Comparison of ENCODE assay signal across 8 mouse cellular contexts in genomic region chr9:50738914-50739870, GRCm38 (mm10). TPM values are rescaled to one million over a fixed set of nuclear protein-coding genes. Genes with fewer than 3 reads are reported as not detected.
DNase-seq lines count a peak whose midpoint lies in the region; ATAC-seq and TF ChIP-seq lines count a peak whose summit lies in the region.

Gene Dixdc1, minus strand, starts transcription at chr9:50739517.

- no peaks in the 10 kb centered on the region for H3K36me3 ChIP-seq in CH12.LX (replicated peaks in 1 of 2; ENCODE audit: control insufficient read depth in 1 of 2, insufficient read depth in 1 of 2, low read length in 1 of 2)
- H3K36me3 ChIP-seq in forebrain, embryonic 12.5 days (replicated peaks), result no peaks in the 10 kb centered on the region
- no peaks in the 10 kb centered on the region for H3K36me3 ChIP-seq in heart, postnatal 0 days (replicated peaks; ENCODE audit: control insufficient read depth, insufficient read depth, low read length)
- H3K36me3 ChIP-seq in liver, embryonic 15.5 days (replicated peaks), result no peaks in the 10 kb centered on the region
- H3K36me3 ChIP-seq in neural tube, embryonic 13.5 days, result no peaks in the 10 kb centered on the region

- H3K27me3 ChIP-seq in CH12.LX (replicated peaks), result peaks cover 2% of the 10 kb centered on the region
- no peaks in the 10 kb centered on the region for H3K27me3 ChIP-seq in forebrain, embryonic 12.5 days
- no peaks in the 10 kb centered on the region for H3K27me3 ChIP-seq in heart, postnatal 0 days (ENCODE audit: control insufficient read depth, insufficient read depth, low read length)
- H3K27me3 ChIP-seq in liver, embryonic 15.5 days, result peaks cover 6% of the 10 kb centered on the region; the same call in 1 of the 2 replicates
- no peaks in the 10 kb centered on the region for H3K27me3 ChIP-seq in neural tube, embryonic 13.5 days

- no peak for TF ChIP-seq CTCF in CH12.LX (conservative IDR thresholded peaks at IDR 0.05 in 1 of 2, IDR thresholded peaks at IDR 0.05 in 1 of 2; ENCODE audit: low read depth in 2 of 2, low read length in 2 of 2)
- TF ChIP-seq CTCF in heart, postnatal 0 days (IDR thresholded peaks at IDR 0.05; ENCODE audit: low read depth), result no peak

- TF ChIP-seq POLR2A in CH12.LX (IDR thresholded peaks at IDR 0.05; ENCODE audit: low read depth, low read length), result no peak

- H3K79me2 ChIP-seq in CH12.LX (replicated peaks; ENCODE audit: control insufficient read depth, extremely low read depth, insufficient read depth, poor library complexity, severe bottlenecking), result no peaks in the 10 kb centered on the region

- TF ChIP-seq RAD21 in CH12.LX (IDR thresholded peaks at IDR 0.05; ENCODE audit: low read depth, low read length), result no peak

- peaks cover 3 to 10% of the 10 kb centered on the region in 2 experiments; a peak in 3 of 4 replicates for H3K4me1 ChIP-seq in CH12.LX (ENCODE audit: control insufficient read depth in 1 of 2, insufficient read depth in 2 of 2)
- H3K4me1 ChIP-seq in forebrain, embryonic 12.5 days, result peaks cover 14% of the 10 kb centered on the region
- H3K4me1 ChIP-seq in heart, postnatal 0 days (ENCODE audit: control insufficient read depth, insufficient read depth), result peaks cover 5% of the 10 kb centered on the region; the same call in 1 of the 2 replicates
- peaks cover 13% of the 10 kb centered on the region for H3K4me1 ChIP-seq in liver, embryonic 15.5 days (replicated peaks)
- H3K4me1 ChIP-seq in neural tube, embryonic 13.5 days (replicated peaks), result peaks cover 12% of the 10 kb centered on the region; the same call in 1 of the 2 replicates

- in situ Hi-C loops in CH12.LX (cut with MboI; ENCODE audit: low pct_ligation_motif_present, low pct_unique_long_range_greater_than_20kb, low sequenced_read_pairs), result no loop called here

- H3K27ac ChIP-seq in CH12.LX (ENCODE audit: insufficient read depth, low read depth), result no peak within 1 kb of the TSS
- H3K27ac ChIP-seq in forebrain, embryonic 12.5 days, result no peak within 1 kb of the TSS
- H3K27ac ChIP-seq in heart, postnatal 0 days (ENCODE audit: low read depth), result peak within 1 kb of the TSS; percentile 49
- no peak within 1 kb of the TSS for H3K27ac ChIP-seq in liver, embryonic 15.5 days (replicated peaks)
- H3K27ac ChIP-seq in neural tube, embryonic 13.5 days (replicated peaks), result no peak within 1 kb of the TSS

- ATAC-seq in forebrain, embryonic 12.5 days (ENCODE audit: low FRiP score), result peak; percentile 96
- peak; percentile 98 for ATAC-seq in heart, postnatal 0 days (ENCODE audit: insufficient read depth, low read depth)
- ATAC-seq in liver, embryonic 15.5 days (ENCODE audit: insufficient read depth), result peak; percentile 98
- peak; percentile 98 for ATAC-seq in neural tube, embryonic 13.5 days (ENCODE audit: low read depth)

- dilution Hi-C loops in CH12.LX (cut with MboI; ENCODE audit: extremely low pct_ligation_motif_present, extremely low pct_unique_long_range_greater_than_20kb, low sequenced_read_pairs), result no loop called here

- no peaks in the 10 kb centered on the region for H3K9me3 ChIP-seq in CH12.LX (replicated peaks; ENCODE audit: low read length)
- no peaks in the 10 kb centered on the region for H3K9me3 ChIP-seq in forebrain, embryonic 12.5 days
- H3K9me3 ChIP-seq in heart, postnatal 0 days (replicated peaks; ENCODE audit: control insufficient read depth, low read length), result no peaks in the 10 kb centered on the region
- H3K9me3 ChIP-seq in liver, embryonic 15.5 days (replicated peaks), result no peaks in the 10 kb centered on the region
- no peaks in the 10 kb centered on the region for H3K9me3 ChIP-seq in neural tube, embryonic 13.5 days

- DNase-seq in CH12.LX (ENCODE audit: extremely low read depth), result peak; percentile 89
- DNase-seq in c-Kit-positive CD71-positive TER-119-positive erythroid progenitor cells, embryonic 14.5 days (ENCODE audit: low spot score), result peak; percentile 80
- DNase-seq in heart, postnatal 0 days (ENCODE audit: low spot score), result peak; percentile 95
- peak; percentile 96 to 97 for DNase-seq in kidney, postnatal 4 days
- peak; percentile 87 for DNase-seq in telencephalon, adult 2 months (ENCODE audit: low read depth, low spot score)

- no peak for TF ChIP-seq EP300 in CH12.LX (IDR thresholded peaks at IDR 0.05; ENCODE audit: low read length)
- no peak; the same call in 1 of the 2 replicates for TF ChIP-seq EP300 in heart, postnatal 0 days (IDR thresholded peaks at IDR 0.05; ENCODE audit: low read depth)

- H3K4me2 ChIP-seq in CH12.LX (ENCODE audit: insufficient read depth, low read depth, poor library complexity, severe bottlenecking), result peak within 1 kb of the TSS; percentile 86
- H3K4me2 ChIP-seq in forebrain, embryonic 12.5 days, result peak within 1 kb of the TSS; percentile 59
- H3K4me2 ChIP-seq in heart, postnatal 0 days (ENCODE audit: low read depth, low read length), result peak within 1 kb of the TSS; percentile 57
- peak within 1 kb of the TSS; percentile 72 for H3K4me2 ChIP-seq in liver, embryonic 15.5 days
- peak within 1 kb of the TSS; percentile 64 for H3K4me2 ChIP-seq in neural tube, embryonic 13.5 days

- H3K4me3 ChIP-seq in CH12.LX (replicated peaks in 1 of 3; ENCODE audit: low read depth in 2 of 3, low read length in 2 of 3, poor library complexity in 1 of 3), result peak within 1 kb of the TSS in 2 of 3 experiments; percentile 17 to 43
- peak within 1 kb of the TSS; percentile 34 for H3K4me3 ChIP-seq in forebrain, embryonic 12.5 days (replicated peaks)
- peak within 1 kb of the TSS; percentile 38 for H3K4me3 ChIP-seq in heart, postnatal 0 days (ENCODE audit: low read depth, low read length)
- peak within 1 kb of the TSS; percentile 36 for H3K4me3 ChIP-seq in liver, embryonic 15.5 days (replicated peaks)
- peak within 1 kb of the TSS; percentile 37 for H3K4me3 ChIP-seq in neural tube, embryonic 13.5 days

- no peak within 1 kb of the TSS for H3K9ac ChIP-seq in CH12.LX (ENCODE audit: insufficient read depth, low read depth)
- H3K9ac ChIP-seq in forebrain, embryonic 12.5 days, result no peak within 1 kb of the TSS
- no peak within 1 kb of the TSS for H3K9ac ChIP-seq in heart, postnatal 0 days (replicated peaks; ENCODE audit: low read depth, low read length)
- no peak within 1 kb of the TSS for H3K9ac ChIP-seq in liver, embryonic 15.5 days
- H3K9ac ChIP-seq in neural tube, embryonic 13.5 days, result no peak within 1 kb of the TSS

- 14% methylated on average over 36 of the region's 36 CpGs for WGBS in forebrain, embryonic 12.5 days
- 11% methylated on average over 36 of the region's 36 CpGs for WGBS in heart, postnatal 0 days
- WGBS in liver, embryonic 15.5 days (ENCODE audit: insufficient replicate concordance), result 10% methylated on average over 36 of the region's 36 CpGs
- 14% methylated on average over 36 of the region's 36 CpGs for WGBS in neural tube, embryonic 13.5 days

TF ChIP-seq in CH12.LX, 34 proteins besides CTCF, POLR2A, EP300 and RAD21:
- TF ChIP-seq CHD1 (IDR thresholded peaks at IDR 0.05; ENCODE audit: low read depth, low read length) (no peak), SMC3 (IDR thresholded peaks at IDR 0.05; ENCODE audit: low read depth, low read length) (no peak), MEF2A (IDR thresholded peaks at IDR 0.05; ENCODE audit: borderline replicate concordance, low read depth, low read length) (no peak), BHLHE40 (IDR thresholded peaks at IDR 0.05; ENCODE audit: low read depth, low read length) (no peak), KAT2A (IDR thresholded peaks at IDR 0.05; ENCODE audit: insufficient replicate concordance, low read length) (no peak), MXI1 (IDR thresholded peaks at IDR 0.05; ENCODE audit: low read depth, low read length) (peak; percentile 87), USF2 (conservative IDR thresholded peaks at IDR 0.05; ENCODE audit: low read depth, low read length) (no peak), ELF1 (IDR thresholded peaks at IDR 0.05; ENCODE audit: low read depth, low read length) (peak; percentile 12; the same call in 1 of the 2 replicates), UBTF (IDR thresholded peaks at IDR 0.05; ENCODE audit: low read depth, low read length) (no peak), HCFC1 (IDR thresholded peaks at IDR 0.05; ENCODE audit: low read depth, low read length) (no peak), SIN3A (IDR thresholded peaks at IDR 0.05; ENCODE audit: low read length) (peak; percentile 83)

RNA-seq across cellular contexts. Expression of gene Dixdc1, which starts in this region (rescaled TPM):
- 0.04 and 0.13 TPM in 2 replicates for total RNA-seq in CH12.LX (2012; rRNA removed)
- total RNA-seq in CH12.LX (2014; rRNA removed), result 0.15 and 0.23 TPM in 2 replicates
- 0.19 and 0.21 TPM in 2 replicates for polyA plus RNA-seq in CH12.LX (2012; ENCODE audit: insufficient read length, low read depth)
- polyA plus RNA-seq in forebrain, embryonic 12.5 days (2016; fragmentation: Nextera tagmentation; extraction: Ambion mirVana), result 18.2 and 18.6 TPM in 2 replicates
- 7.7 and 19.8 TPM in 2 replicates for total RNA-seq in heart, postnatal 0 days (2014; rRNA removed; ENCODE audit: low replicate concordance)
- 6.9 and 7.1 TPM in 2 replicates for polyA plus RNA-seq in heart, postnatal 0 days (2015; fragmentation: Nextera tagmentation; extraction: Ambion mirVana)
- polyA plus RNA-seq in liver, embryonic 15.5 days (2015; fragmentation: Nextera tagmentation; extraction: Ambion mirVana), result 1.4 and 1.8 TPM in 2 replicates
- 31.8 TPM in 2 replicates for polyA plus RNA-seq in neural tube, embryonic 13.5 days (2015; fragmentation: Nextera tagmentation; extraction: Ambion mirVana)

Comparison
In these comparisons a context has a peak if more than half of its experiments do, and no peak if none do; other contexts are left out.
1. Peak in DNase-seq, H3K4me3 ChIP-seq and H3K4me2 ChIP-seq in CH12.LX; RNA of the gene not detected or under 1 TPM.